Mouse (Mus musculus) kidney, embryonic 15.5 days (tissue): Measurements from ENCODE around the gene H1foo. TPM values are rescaled to one million over a fixed set of nuclear protein-coding genes. Genes with fewer than 3 reads are reported as not detected.
A peak's percentile ranks its signal among the peaks of the same experiment; 100 is the strongest.

Experiments
- ATAC-seq: fragments of 200-750 bp; cut with Nextera tagmentation; replicated peaks from 2 replicates; pipeline ENCODE4 v1.8.0; 2017; ENCODE audit warnings: moderate TSS enrichment; ENCODE audit not compliant: low FRiP score
- H3K27ac ChIP-seq: fragments of 300-500 bp; sonication (generic); 2 replicates; pipeline ENCODE4 v1.5.1; 2015; ENCODE audit warnings: mild to moderate bottlenecking, inconsistent platforms
- H3K27me3 ChIP-seq: fragments of 300-500 bp; sonication (generic); 2 replicates; pipeline ENCODE4 v1.6.1; 2015; ENCODE audit warnings: inconsistent platforms
- H3K36me3 ChIP-seq: fragments of 300-500 bp; sonication (generic); 2 replicates; pipeline ENCODE4 v1.6.1; 2015; ENCODE audit warnings: inconsistent platforms
- H3K4me1 ChIP-seq: fragments of 300-500 bp; sonication (generic); 2 replicates; pipeline ENCODE4 v1.6.1; 2015; ENCODE audit warnings: inconsistent platforms
- H3K4me2 ChIP-seq: fragments of 300-500 bp; sonication (generic); 2 replicates; pipeline ENCODE4 v1.6.1; 2015; ENCODE audit warnings: moderate library complexity, mild to moderate bottlenecking, inconsistent platforms
- H3K4me3 ChIP-seq: fragments of 300-500 bp; sonication (generic); replicated peaks from 2 replicates; pipeline ENCODE4 v1.5.1; 2015; ENCODE audit warnings: mild to moderate bottlenecking, inconsistent platforms
- H3K9ac ChIP-seq: fragments of 300-500 bp; sonication (generic); 2 replicates; pipeline ENCODE4 v1.6.1; 2015; ENCODE audit warnings: mild to moderate bottlenecking, inconsistent platforms
- H3K9me3 ChIP-seq: fragments of 300-500 bp; sonication (generic); replicated peaks from 2 replicates; pipeline ENCODE4 v1.6.1; 2016; ENCODE audit warnings: inconsistent platforms
- WGBS: fragments of 180-500 bp; shearing (Covaris S2); methylation state at CpG from one replicate; pipeline ENCODE4 v1.1.7; 2015; ENCODE audit warnings: mixed read lengths; 5-methylcytosine and 5-hydroxymethylcytosine counted together
- polyA plus RNA-seq: library from polyadenylated mRNA; unstranded; fragments of >200 nt; fragmentation: Nextera tagmentation; extraction: Ambion mirVana; gene quantifications from 2 replicates; pipeline ENCODE4 v1.2.1, GENCODE M21; 2015

Gene H1foo
- polyA plus RNA-seq: not detected in 2 replicates

- 87% methylated on average over 5 of the region's 5 CpGs for WGBS
- no peak for ATAC-seq
- no peak within 1 kb of the TSS for H3K4me2 ChIP-seq
- H3K27me3 ChIP-seq: no peaks in the 10 kb centered on the region
- H3K36me3 ChIP-seq: no peaks in the 10 kb centered on the region
- no peaks in the 10 kb centered on the region for H3K9me3 ChIP-seq
- H3K9ac ChIP-seq: no peak within 1 kb of the TSS
- H3K4me1 ChIP-seq: peaks cover 10% of the 10 kb centered on the region
- H3K4me3 ChIP-seq: no peak within 1 kb of the TSS
- no peak within 1 kb of the TSS for H3K27ac ChIP-seq
Observed at GRCm38 (mm10) chr6:115944638-115945037, at the start of gene H1foo. TSS of gene H1foo (plus strand) at chr6:115944938.

- no peak overlapping the region for H3K4me3 ChIP-seq
- H3K4me1 ChIP-seq: peaks cover 6% of the 10 kb centered on the region
- 74% methylated on average over 1 of the region's 1 CpGs for WGBS
- no peaks in the 10 kb centered on the region for H3K9me3 ChIP-seq
- H3K4me2 ChIP-seq: no peak overlapping the region
- no peaks in the 10 kb centered on the region for H3K27me3 ChIP-seq
- peaks cover 55% of the 10 kb centered on the region for H3K36me3 ChIP-seq
- H3K27ac ChIP-seq: no peak overlapping the region
- H3K9ac ChIP-seq: no peak overlapping the region
- no peak for ATAC-seq
Observed at GRCm38 (mm10) chr6:115896346-115896745, 48.4 kb upstream of the H1foo start.

- Histone ChIP-seq H3K27ac (0 out of 2 replicates have a peak overlapping the region, but pooled peaks have one; percentile 6), H3K27me3 (no peaks in the 10 kb centered on the region), H3K9ac (no peak overlapping the region), H3K4me2 (no peak overlapping the region), H3K9me3 (no peaks in the 10 kb centered on the region), H3K36me3 (peaks cover 53% of the 10 kb centered on the region), H3K4me3 (no peak overlapping the region), H3K4me1 (peaks cover 11% of the 10 kb centered on the region)
- WGBS: 78% methylated on average over 4 of the region's 4 CpGs
- no peak for ATAC-seq
Observed at GRCm38 (mm10) chr6:115897117-115897516, 47.6 kb upstream of the H1foo start.

GRCm38 (mm10) chr6:115897926-115898520, 46.7 kb upstream of the H1foo start:
- no peaks in the 10 kb centered on the region for H3K27me3 ChIP-seq
- WGBS: 76% methylated on average over 7 of the region's 7 CpGs

GRCm38 (mm10) chr6:115901062-115901461, 43.7 kb upstream of the H1foo start:
- peaks cover 51% of the 10 kb centered on the region for H3K36me3 ChIP-seq
- no peak overlapping the region for H3K4me2 ChIP-seq
- ATAC-seq: peak; percentile 83; the same call in 1 of the 2 replicates
- 20% methylated on average over 3 of the region's 3 CpGs for WGBS
- peak overlapping the region; percentile 37 for H3K27ac ChIP-seq
- no peak overlapping the region for H3K9ac ChIP-seq
- H3K27me3 ChIP-seq: no peaks in the 10 kb centered on the region
- H3K9me3 ChIP-seq: no peaks in the 10 kb centered on the region
- no peak overlapping the region for H3K4me3 ChIP-seq
- H3K4me1 ChIP-seq: peaks cover 11% of the 10 kb centered on the region

More at GRCm38 (mm10) chr6:115897926-115898520, 46.7 kb upstream of the H1foo start:
- Histone ChIP-seq H3K4me3 (no peak overlapping the region), H3K9me3 (no peaks in the 10 kb centered on the region), H3K27ac (no peak overlapping the region), H3K36me3 (peaks cover 50% of the 10 kb centered on the region), H3K4me2 (no peak overlapping the region), H3K4me1 (peaks cover 11% of the 10 kb centered on the region), H3K9ac (no peak overlapping the region)
- ATAC-seq: no peak

- Histone ChIP-seq H3K4me1 (peaks cover 13% of the 10 kb centered on the region), H3K9me3 (no peaks in the 10 kb centered on the region), H3K27ac (peak overlapping the region; percentile 37), H3K36me3 (peaks cover 53% of the 10 kb centered on the region), H3K27me3 (no peaks in the 10 kb centered on the region), H3K4me3 (no peak overlapping the region), H3K9ac (no peak overlapping the region), H3K4me2 (no peak overlapping the region)
- no peak for ATAC-seq
- WGBS: 67% methylated on average over 8 of the region's 8 CpGs
Observed at GRCm38 (mm10) chr6:115901489-115901931, 43.2 kb upstream of the H1foo start.

- no peak overlapping the region for H3K4me2 ChIP-seq
- ATAC-seq: no peak
- peaks cover 63% of the 10 kb centered on the region for H3K36me3 ChIP-seq
- peak overlapping the region; percentile 37; the same call in 1 of the 2 replicates for H3K27ac ChIP-seq
- WGBS: 91% methylated on average over 3 of the region's 3 CpGs
- peaks cover 16% of the 10 kb centered on the region for H3K4me1 ChIP-seq
- no peak overlapping the region for H3K4me3 ChIP-seq
- no peaks in the 10 kb centered on the region for H3K27me3 ChIP-seq
- no peak overlapping the region for H3K9ac ChIP-seq
- H3K9me3 ChIP-seq: no peaks in the 10 kb centered on the region
Observed at GRCm38 (mm10) chr6:115902545-115902944, 42.2 kb upstream of the H1foo start.

- H3K9ac ChIP-seq: no peak overlapping the region
- H3K4me3 ChIP-seq: no peak overlapping the region
- no peaks in the 10 kb centered on the region for H3K27me3 ChIP-seq
- no peak overlapping the region for H3K4me2 ChIP-seq
- peaks cover 55% of the 10 kb centered on the region for H3K36me3 ChIP-seq
- peaks cover 41% of the 10 kb centered on the region for H3K4me1 ChIP-seq
- peak overlapping the region; percentile 76; the same call in 1 of the 2 replicates for H3K27ac ChIP-seq
- 82% methylated on average over 6 of the region's 6 CpGs for WGBS
- H3K9me3 ChIP-seq: no peaks in the 10 kb centered on the region
- ATAC-seq: no peak
Observed at GRCm38 (mm10) chr6:115905568-115905967, 39.2 kb upstream of the H1foo start.

- Histone ChIP-seq H3K4me1 (peaks cover 47% of the 10 kb centered on the region), H3K4me2 (no peak overlapping the region), H3K9ac (no peak overlapping the region), H3K27me3 (no peaks in the 10 kb centered on the region), H3K9me3 (no peaks in the 10 kb centered on the region), H3K27ac (0 out of 2 replicates have a peak overlapping the region, but pooled peaks have one; percentile 2), H3K36me3 (peaks cover 59% of the 10 kb centered on the region), H3K4me3 (no peak overlapping the region)
- WGBS: 78% methylated on average over 1 of the region's 1 CpGs
- no peak for ATAC-seq
Observed at GRCm38 (mm10) chr6:115906455-115906854, 38.3 kb upstream of the H1foo start.

- H3K9me3 ChIP-seq: no peaks in the 10 kb centered on the region
- peaks cover 43% of the 10 kb centered on the region for H3K4me1 ChIP-seq
- H3K4me2 ChIP-seq: no peak overlapping the region
- 0 out of 2 replicates have a peak overlapping the region, but pooled peaks have one; percentile 2 for H3K27ac ChIP-seq
- peaks cover 59% of the 10 kb centered on the region for H3K36me3 ChIP-seq
- 59% methylated on average over 2 of the region's 2 CpGs for WGBS
- H3K9ac ChIP-seq: no peak overlapping the region
- no peak for ATAC-seq
- no peaks in the 10 kb centered on the region for H3K27me3 ChIP-seq
- no peak overlapping the region for H3K4me3 ChIP-seq
Observed at GRCm38 (mm10) chr6:115906871-115907270, 37.9 kb upstream of the H1foo start.

GRCm38 (mm10) chr6:115908421-115908982, 36.2 kb upstream of the H1foo start:
- Histone ChIP-seq H3K4me3 (no peak overlapping the region), H3K27me3 (no peaks in the 10 kb centered on the region), H3K4me2 (no peak overlapping the region), H3K27ac (peak overlapping the region; percentile 60), H3K36me3 (peaks cover 49% of the 10 kb centered on the region), H3K4me1 (peaks cover 50% of the 10 kb centered on the region), H3K9ac (no peak overlapping the region), H3K9me3 (no peaks in the 10 kb centered on the region)
- WGBS: 54% methylated on average over 6 of the region's 6 CpGs
- ATAC-seq: no peak

- peak overlapping the region; percentile 60 for H3K27ac ChIP-seq
Observed at GRCm38 (mm10) chr6:115909052-115909451, 35.7 kb upstream of the H1foo start.

More at GRCm38 (mm10) chr6:115909052-115909451, 35.7 kb upstream of the H1foo start:
- Histone ChIP-seq H3K9me3 (no peaks in the 10 kb centered on the region), H3K9ac (no peak overlapping the region), H3K27me3 (no peaks in the 10 kb centered on the region), H3K36me3 (peaks cover 48% of the 10 kb centered on the region), H3K4me1 (peaks cover 55% of the 10 kb centered on the region), H3K4me3 (no peak overlapping the region), H3K4me2 (no peak overlapping the region)
- ATAC-seq: no peak
- 68% methylated on average over 3 of the region's 3 CpGs for WGBS
